Mouse (Mus musculus) spleen, postnatal 14 days (tissue): ENCODE results near the gene Gm42517.

ENCODE experiments used
- DNase-seq, 2 experiments: peaks; one replicate each; pipeline ENCODE4 v3.0.0; 2021 to 2022; ENCODE audit warnings: low spot score in 2 of 2

Gene Gm42517

DNA sequence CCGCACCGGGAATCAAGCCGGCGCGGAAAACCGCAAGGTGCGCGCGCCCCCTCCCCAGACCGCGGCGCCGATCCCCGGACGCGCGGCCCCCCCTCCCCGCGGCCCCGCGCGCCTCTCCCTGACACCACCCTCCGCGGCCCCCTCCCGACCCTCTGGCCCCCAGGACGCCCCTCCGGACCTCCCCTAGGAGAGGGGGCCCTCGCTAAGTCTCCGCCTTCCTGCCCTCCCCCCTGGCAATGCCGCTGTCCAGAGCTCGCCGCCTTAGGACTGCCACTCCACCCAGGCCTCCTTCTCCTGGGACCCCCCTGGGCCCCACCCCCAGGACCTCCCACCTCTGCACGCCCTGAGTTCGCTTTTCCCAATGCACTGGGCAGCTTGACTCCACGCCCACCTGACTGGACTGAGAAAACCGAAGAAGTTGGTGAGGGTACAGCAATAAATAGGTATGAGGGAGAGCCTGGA lies at the start of gene Gm42517:
Gene Gm42517, minus strand, starts transcription at position 52 of the 462 bp plus-strand sequence.
- DNase-seq, result no peak

DNA sequence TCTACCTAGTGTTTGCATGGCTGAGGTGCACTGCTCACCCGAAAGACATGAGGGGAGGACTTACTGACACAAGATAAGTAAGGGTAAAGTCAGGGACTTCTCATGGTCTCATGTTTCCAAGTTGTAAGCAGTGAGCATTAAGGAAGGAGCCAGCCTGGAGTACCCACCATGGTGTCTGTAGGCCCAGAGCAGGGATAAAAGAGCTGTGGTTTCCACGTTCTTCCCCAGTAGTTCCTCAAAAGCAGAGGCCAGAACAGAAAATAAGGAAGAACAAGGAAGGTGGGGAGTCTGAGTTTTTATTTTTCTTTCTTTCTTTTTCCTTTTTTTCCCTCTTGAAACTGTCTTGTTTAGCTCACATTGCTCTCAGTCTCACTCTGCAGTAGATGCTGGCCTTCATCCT lies 47.0 kb upstream of the Gm42517 start:
- DNase-seq, result no peak

DNA sequence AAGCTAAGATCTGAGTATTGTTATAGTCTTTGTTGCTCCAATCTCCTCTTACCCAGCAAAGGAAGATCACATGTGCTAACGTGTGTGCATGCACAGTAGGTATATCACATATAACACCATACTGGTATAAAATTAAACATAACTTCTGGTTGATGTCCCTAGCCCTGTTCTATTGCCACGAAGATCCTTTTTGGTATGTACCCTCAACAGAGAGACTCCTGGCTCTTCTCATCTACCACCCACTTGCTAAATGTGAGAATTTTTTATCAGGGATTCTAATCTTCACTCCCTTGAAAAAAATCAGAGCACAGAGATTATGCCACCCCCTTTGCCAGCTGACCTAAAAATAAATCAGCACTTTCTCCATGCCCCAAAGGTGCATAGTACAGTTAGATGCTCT lies 39.3 kb upstream of the Gm42517 start:
- DNase-seq, result no peak

DNA sequence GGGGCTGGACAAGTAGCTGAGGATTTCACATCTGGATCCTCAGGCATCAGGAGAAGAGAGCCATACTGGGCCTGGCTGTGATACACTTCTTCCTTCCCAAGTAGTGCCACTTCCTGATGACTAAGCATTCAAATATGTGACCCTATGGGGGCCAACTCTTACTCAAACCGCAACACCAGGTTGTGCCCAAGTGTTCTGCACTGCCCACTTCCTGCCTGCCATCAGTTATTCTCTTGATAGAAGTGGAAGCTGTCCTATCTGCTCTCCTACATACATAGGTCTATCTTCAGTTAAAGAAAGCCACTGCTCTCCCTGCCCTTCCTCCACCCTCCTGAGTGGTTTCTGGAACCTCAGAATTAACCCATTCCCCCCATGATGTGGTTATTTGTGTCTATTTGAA lies 37.7 kb upstream of the Gm42517 start:
- DNase-seq, result no peak

DNA sequence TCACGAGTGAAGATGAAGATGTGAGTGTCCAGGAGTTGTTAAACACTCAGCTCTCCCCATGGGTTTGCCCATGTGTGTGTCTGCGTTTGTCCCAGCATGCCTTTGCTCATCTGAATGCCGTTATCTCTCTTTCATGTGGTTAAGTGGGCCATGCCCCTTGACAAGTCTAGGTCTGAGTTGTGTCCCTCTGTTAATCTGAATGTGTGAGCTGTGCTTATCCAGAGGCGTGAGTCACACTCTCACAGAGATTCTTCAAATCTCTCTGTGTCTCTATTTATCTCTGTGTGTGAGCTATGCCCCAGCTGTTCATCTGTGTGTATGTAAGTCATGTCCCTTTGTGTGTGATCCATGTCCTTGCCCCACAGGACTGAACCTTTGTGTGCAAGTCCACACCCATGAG lies 35.7 kb upstream of the Gm42517 start:
- DNase-seq, result no peak

DNA sequence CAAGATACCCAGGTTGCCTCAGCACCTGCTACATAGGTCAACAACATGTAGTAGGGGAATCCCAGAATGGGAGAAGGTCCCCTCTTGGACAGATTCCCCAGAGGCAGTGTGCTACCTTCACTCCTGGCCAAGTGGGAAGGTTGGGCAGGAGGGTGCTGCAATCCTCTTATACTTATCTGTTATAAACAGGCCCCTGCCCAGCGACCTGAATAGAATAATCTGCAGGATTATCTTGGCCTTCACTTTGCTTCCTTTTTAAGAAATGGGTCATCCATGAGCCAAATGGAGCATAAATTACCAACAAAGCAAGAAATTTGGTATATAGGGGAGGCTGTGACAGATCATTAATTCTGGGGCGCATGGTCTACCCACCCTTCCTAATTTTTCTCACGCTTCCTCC lies 22.0 kb upstream of the Gm42517 start:
- DNase-seq, result no peak

DNA sequence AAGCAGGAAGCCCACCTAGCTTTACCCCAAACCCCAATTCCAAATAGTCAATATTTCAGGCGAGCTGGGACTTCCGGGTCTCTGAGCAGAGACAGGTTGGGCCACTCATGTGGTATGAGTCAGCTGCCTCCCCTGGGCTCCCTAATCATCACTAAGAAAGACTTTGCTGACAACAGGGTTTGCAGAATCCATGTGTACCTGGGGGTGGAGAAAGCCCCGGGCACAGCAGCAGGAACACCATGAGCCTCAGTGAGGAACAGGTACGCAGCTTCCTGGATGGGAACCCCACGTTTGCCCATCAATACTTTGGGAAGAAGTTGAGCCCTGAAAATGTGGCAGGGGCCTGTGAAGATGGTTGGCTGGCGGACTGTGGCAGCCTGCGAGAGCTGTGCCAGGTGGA lies 20.5 kb upstream of the Gm42517 start, which contains the start of gene Pde6b:
Gene Pde6b, plus strand, starts transcription at position 191 of the 400 bp plus-strand sequence.
- no peak for DNase-seq

DNA sequence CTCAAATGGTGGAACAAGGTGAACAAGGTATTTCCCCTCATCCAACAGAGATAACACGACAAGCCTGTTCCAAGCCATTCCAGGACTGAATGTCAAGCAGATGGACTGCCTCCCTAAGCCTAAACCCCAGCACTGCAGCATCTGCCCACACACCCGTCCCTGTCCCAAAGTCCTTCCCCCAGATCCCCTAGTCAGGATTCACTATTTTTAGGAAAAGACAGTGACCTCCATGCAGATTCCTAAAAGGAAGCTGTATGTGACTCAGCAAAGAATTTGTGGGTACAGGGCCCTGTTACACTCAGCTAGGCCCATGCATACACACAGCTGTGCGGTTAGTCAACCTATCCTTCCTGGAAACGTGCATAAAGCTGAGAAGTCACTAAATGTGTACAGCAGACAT lies 18.7 kb upstream of the Gm42517 start:
- no peak for DNase-seq

DNA sequence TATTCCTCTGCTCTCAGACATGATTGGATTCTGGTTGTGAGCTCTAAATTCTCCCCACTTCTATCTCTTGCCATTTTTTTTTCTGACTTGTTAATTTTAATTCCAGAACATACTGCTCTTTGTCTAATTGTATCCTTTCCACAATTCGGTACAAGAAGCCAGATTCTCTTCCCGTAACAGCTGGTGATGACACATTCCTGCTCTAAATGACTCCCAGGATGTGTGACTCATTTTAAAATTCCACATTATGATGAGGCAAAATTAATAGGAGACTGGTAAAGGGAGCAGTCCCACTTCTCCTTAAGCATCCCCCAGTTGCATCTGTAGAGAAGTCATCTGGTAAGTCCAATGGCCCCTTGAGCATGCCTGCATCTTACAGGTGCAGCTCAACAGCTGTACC lies 17.9 kb upstream of the Gm42517 start:
- no peak for DNase-seq

DNA sequence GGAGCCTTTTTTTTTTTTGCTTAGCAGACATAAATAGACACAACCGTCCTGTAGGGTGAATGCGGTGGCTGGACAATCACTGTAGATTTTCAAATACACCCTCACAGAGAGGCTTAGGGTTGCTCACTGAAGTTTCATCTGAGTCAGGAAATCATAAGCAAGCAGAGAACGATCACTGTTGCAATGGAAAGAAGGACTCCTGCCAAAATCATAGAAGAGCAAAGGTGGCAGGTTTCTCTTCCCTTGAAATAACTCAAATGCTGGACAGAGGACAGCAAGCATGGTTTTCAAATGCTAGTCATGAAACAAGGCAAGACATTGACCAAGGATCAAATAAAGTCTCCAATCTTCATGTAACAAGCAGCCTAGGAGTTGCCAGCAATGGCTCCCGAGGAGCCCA lies 10.6 kb upstream of the Gm42517 start:
- DNase-seq, result no peak

DNA sequence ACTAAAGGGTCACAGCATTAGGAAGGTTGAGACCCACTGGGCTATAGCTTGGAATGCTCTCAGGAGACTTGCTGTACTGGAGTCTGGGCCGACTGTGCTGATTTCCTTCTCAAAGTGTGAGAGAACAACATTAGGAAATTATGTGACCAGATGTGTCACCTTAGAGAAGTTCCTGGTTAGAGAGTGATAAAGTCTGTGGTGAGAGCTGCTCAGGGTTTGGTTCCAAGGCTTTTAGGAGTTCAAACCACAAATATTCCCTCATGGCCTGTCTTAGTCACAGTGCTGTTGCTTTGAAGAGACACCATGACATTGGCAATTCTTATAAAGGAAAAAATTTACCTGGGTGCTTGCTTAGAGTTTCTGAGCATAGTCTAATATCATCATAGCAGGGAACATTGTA lies 8.3 kb upstream of the Gm42517 start:
- DNase-seq, result no peak

DNA sequence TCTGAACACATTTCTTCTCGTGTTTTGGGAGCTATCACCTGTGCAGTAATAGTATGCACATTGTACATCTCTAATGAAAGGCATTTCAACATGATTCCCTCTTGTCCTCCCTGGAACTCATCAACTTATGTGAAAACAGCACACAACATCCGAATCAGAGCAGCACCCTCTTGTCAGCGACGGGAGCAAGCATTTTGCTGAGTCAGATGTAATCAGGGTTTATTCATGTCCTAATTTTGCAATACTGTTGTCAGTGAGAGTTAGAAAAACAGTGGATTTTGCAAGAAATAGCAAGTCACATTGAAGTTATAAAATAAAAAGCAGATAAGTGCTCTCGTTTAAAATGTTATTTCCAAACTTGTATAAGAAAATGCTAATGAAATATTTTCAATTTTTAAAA lies 6.4 kb upstream of the Gm42517 start:
- no peak for DNase-seq

DNA sequence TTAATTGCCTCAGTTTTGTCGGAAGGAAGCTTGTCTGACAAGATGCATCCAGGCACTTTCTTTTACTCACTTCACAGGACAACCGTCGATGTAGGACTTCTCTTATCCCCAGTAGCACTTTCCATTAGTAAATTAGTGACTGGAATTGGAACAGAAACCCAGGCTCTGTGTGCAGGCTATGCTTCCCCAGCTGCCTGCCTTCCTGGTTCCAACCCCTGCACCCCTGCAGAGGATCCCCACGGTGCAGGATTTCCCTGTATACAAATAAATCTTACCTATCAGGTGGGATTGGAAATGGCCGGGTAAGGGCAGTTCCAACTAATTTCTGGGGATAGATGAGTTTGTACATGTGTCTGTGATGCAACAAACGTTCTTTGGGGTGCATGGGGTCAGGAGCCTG lies 2.2 kb upstream of the Gm42517 start:
- DNase-seq, result no peak

DNA sequence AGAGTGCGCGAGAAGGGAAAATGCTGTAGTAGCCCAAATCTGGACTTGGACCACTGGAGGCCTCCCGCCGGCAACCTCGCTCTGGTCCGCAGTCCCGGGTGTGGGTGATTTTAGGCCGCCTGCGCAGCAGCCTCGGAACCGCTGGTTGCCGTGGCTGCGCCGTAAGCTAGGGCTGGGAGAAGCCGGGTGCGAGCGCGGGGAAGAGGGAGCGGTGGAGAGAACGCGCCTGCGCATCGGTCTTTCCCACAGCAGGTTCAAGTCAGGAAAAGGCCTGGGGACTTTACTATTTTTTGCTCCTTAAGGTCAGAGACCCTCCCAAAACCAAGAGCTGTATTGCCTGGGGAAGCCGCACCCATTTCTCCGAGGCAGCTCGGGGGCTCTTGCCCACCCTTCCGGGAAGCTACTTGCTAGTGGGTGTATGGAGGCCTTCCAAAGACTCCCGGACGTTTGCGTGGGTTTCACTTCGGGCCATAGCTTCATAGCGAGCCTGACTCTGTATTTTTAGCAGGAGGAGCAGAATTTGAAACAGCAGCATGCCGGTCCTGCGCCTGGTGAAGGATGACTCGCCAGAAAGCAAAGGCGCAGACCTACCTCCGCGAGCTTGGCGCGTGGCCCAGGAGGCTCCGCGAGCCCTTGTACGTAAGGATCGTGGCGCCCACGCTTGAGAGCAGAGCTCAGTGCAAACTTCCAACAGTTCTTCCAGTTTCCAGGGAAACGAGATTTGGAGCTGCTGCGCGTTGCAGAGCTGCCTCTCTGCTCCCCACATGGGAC lies 1.3 kb upstream of the Gm42517 start:
- no peak for DNase-seq

DNA sequence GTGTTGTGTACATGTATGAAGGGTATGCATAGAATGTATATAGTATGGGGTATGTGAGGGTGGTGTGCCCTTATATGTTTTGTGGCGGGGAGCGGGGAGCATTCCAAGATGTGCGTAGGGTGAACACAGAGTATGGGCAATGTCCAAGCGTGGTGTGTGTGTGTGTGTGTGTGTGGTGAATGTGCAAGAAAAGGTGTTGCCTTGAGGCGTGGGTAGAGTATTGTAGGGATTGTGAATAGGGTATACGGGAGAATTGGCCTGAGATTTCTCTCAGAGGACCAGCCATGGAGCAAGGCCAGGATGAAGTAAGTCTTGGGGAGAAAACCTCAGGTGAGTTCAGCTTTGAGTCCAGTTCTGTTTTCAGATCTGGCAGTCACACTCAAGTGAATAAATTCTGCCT lies 724 bp upstream of the Gm42517 start:
- no peak for DNase-seq

DNA sequence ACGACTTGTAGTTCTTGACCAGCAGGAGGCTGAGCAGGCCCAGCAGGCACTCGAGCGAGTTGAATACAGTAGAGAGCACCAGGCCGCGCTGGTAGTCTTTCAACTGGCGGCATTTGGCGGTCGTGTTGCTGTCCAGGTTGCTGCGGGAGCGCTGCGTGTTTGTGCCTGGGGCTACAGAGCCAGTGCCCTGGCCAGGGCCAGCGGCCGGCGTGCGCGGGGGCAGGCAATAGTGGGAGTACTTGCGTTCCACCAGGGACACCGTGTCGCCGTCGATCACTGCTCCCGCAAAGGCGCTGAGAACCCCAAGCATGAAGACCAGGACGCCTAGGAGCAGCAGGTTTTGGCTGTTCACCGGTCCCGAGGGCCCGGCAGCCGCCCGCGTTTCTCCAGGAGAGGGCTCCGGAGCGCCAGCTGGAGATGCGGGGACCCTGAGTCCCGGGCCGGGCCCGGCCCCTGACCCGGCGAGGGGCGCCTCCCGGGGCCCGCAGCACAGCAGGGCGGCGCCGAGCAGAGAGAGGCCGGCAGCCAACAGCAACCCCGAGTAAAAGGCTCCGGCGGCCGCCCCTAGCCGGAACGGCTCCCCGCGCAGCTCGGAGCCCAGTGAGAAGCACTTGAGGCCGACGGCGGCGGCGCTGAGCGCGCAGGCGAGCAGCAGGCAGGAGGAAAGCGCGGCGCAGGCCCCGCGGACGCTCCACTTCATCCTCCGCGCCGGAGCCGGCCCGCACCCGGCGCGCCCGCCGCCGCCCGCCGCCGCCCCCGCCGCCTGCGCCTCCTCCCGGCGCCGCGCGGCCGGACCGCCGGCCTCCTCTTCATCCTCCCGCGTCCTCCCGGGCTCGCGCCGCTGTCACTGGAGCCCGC lies 509 bp downstream of the Gm42517 start:
- DNase-seq, result no peak

DNA sequence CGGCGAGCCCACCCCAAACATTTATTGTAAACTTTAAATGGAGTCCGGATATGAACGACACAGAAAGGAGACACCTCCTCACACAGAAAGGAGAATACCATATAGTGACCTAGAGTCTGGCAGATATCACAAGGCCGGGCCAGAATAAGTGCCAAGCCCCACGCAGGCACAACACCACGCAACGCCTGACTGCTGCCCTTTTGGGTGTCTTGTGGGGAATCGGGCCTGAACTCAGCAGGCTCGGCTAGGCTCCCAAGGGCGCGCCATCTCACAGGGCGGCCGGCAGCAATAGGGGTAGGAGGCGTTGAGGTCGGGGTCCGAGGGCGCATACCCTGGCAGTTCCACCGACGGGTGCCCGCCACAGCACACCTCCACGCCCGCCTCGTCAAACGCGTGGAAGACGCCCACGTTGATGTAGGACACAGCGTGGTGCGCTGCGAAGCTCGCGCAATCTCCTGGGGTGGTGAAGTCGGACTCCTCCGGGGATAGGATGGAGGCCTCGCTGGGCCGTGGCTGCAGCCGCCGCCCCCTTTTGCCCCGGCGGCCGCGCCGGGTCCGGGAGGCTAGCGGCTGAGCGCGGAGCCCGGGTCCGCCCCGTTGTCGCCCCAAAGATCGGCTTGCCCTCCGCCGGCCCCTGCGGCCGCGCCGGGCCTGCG lies 1.3 kb downstream of the Gm42517 start:
- DNase-seq, result no peak

DNA sequence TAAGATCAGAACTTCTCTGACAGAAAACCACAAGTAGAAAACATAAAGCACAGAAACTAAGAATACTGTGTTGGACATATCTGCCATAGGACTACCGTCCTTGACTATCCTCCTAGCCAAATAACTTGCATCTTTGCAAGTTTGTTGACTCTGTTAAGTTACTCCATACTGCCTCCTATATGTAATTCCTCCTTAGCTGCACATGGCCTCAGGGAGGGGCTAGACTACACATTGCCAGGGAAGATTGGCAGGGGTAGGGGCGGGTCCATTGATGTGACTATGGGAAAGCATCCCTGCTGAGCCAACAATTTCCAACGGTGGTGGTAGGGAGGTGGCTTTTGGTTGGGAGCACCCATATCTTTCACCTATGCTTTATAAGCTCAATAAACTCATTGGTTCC lies 5.4 kb downstream of the Gm42517 start:
- DNase-seq, result no peak

DNA sequence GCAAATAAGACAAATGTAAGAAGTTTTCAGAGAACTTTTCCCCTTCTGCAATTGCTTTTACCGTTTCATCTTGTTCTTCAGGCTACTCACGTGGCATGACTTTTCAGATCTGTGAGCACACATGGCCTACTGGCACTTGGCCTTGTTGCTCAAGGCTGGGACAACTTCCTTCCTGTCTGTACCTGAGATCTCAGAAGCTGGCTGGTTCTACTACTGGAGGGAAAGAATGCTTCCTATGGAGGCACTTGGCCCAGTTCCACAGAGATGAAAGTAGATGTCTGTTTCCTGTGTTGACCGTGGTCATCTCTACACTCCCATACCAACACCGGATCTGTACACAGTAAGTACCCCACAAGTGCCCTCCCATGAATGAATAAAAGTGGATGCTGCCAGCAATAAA lies 7.5 kb downstream of the Gm42517 start:
- no peak for DNase-seq

DNA sequence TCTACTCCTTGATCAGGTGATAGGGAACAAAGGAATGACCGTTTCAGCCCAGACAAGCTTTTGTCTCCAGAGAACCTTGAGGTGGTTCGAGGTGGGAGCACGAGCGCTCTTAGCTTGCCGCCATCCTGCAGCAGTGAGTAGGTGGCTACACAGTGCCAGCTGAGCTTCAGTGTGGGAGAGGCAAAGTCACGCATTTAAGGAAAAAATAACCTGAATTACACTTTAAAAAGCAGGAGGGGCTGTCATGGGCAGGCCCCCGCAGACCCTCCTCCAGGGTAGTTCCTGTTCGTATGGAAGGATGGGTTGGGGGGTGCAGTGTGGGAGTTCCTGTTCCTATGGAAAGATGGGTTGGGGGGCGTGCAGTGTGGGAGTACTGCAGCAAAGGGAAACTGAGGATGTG lies 8.2 kb downstream of the Gm42517 start:
- no peak for DNase-seq

DNA sequence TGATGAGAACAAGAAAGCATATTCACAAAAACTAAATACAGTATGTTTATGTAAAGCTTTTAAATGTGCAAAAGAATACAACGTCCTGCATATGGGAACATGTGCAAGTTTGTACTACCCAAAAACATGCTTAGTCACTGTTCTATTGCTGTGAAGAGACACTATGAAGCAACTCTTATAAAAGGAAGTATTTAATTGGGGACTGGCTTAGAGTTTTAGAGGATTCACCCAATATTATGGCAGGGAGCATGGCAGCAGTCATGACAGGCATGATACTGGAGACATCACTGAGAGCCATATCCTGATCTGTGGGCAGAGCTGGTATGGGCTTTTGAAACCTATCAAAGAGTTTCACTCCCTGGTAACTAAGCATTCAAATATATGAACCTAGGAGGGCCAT lies 9.9 kb downstream of the Gm42517 start:
- DNase-seq, result no peak

DNA sequence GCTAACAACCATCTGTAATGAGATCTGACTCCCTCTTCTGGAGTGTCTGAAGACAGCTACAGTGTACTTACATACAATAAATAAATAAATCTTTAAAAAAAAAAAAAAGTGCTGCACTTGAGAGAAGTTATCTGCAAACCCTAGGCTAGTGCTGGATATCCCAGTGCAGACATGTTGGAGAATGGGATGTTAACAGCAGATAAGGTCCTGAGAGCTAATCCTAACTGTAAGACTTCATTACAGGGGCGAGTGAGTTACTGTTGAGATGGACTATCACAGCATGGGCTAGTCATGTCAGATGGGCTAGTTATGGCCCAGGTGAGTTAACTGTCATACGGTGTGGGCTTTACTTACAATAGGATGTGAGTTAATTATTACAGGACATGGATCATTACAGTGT lies 13.7 kb downstream of the Gm42517 start:
- DNase-seq, result no peak
